Mouse (Mus musculus): ENCODE results near the gene Arf6.
"Not testable (repeated sequence)": the region's sequence is repeated elsewhere in the genome, so short reads cannot be mapped to it uniquely, and the experiment has no call there.

Arf6 gene

DNA sequence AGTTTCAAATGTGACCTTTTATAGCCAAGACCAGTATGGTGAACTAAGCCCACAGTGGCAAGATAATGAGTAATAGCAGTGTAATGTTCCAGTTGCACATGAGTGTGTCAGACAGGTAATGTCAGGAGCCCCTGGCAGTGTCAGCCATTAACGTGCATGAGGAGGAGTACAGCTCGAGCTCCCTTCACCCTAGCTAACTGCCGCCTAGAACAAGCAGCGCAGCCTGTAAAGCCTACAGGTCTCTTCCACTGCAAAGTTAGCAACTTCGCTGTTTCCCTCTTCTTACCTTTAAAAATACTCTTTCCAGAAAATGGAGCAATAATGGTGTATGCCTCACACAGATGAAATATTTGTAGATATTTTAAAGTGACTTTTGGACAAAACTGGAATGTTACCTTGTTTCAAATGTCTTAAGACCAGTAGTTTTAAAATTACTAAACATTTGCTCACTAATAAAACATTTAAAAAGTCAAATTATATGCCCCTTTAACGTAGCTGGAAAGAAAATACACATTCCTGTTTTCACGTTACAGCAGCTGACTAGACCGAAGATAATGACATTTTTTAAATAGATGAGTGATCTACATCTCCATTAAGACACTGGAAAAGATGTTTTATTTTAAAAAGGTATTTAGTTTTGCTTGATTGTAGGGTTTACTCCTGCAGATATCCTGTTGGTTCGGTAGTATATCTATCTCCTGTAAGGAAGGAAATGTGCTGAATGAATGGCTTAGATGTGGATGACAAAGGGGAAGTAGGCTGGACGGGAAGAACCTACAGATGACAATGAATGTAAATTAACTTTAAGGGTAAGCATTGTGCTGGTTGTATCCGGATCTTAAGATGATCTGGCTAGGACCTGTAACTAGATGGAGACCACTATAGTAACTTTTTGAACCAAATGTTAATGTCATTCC is 2.2 kb downstream of the Arf6 start:
- no peak for DNase-seq (ENCODE audit: low read depth in 2 of 2, low spot score in 2 of 2)

DNA sequence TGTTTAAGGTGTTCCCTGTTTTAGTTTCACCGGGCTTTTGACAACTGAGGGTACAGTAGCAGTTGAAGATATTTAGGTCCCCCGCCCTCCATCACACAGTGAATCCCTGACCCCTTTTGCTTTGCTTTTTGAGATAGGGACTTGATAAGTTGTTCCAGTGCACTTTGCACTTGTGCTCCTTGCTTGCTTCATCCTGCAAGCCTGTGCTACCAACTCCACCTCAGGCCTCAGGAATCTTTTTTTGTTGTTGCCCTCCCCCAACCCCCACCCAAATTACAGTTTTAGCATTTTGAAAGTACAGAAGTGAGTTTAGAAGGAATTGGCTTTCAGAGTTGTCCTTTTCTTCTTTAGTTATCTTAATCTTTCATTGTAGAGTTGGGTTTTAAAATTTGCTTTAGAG is 4.2 kb downstream of the Arf6 start:
- DNase-seq (ENCODE audit: low read depth in 2 of 2, low spot score in 2 of 2), result no peak

GRCm38 (mm10) chr12:69377188-69377587 is 5.2 kb downstream of the Arf6 start:
- DNase-seq (ENCODE audit: low read depth in 2 of 2, low spot score in 2 of 2), result no peak

GRCm38 (mm10) chr12:69377636-69378035 is 5.7 kb downstream of the Arf6 start:
- not testable (repeated sequence) for DNase-seq (ENCODE audit: low read depth in 2 of 2, low spot score in 2 of 2)

GRCm38 (mm10) chr12:69378558-69379454 is 6.9 kb downstream of the Arf6 start:
- DNase-seq (ENCODE audit: low read depth in 2 of 2, low spot score in 2 of 2), result no peak

GRCm38 (mm10) chr12:69382880-69383279 is 10.9 kb downstream of the Arf6 start:
- no peak for DNase-seq (ENCODE audit: low read depth in 2 of 2, low spot score in 2 of 2)

DNA sequence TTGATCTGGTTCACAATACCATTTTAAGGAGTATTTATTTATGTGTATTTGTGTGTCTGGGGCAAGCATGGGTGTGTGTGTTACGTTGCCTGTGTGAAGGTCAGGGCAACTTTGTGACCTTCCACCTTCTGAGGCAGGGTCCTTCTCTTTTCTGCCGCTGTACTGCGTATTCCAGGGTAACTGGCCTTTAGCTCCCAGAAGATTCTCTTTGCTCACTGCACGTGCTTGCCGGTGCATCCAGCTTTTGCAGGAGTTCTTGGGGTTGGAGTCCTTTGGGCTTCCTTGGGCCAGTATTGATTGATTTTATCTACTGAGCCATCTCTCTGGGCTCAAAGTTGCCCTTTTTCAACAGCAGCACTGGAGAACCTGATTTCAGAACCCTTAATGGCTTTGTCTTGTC is 12.7 kb downstream of the Arf6 start:
- no peak for DNase-seq (ENCODE audit: low read depth in 2 of 2, low spot score in 2 of 2)

DNA sequence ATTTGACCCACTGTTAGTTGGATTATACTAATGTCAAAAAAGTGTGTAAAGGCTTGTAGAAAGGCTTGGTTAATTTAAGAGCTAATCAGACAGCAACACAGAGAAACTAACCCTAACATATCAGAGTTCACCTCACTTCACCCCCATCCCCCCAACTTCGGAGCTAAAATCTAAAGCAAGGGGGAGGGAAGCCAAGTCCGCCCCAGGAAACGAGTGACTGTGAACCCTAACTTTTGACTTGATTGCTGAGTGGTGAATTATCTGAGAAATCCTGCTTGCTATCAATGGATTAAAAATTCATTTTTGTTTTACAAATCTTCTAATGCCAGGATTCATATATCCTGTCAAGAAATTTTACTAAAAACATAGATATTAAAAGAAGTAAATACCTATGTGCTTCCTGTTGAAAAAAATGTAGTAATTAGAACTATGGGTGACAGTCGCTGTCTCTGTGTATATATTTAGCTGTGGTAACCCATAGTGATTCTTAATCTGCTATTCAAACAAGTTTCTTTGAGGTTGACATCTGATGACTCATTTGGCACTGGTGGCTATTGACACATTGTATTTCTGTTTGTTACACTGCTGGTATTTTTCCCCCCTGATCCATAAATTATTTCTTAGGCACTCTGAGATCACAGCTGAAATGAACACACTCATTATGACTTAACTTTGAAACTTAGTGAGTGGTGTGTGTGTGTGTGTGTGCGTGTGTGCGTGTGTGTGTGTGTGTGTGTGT is 13.8 kb downstream of the Arf6 start:
- peak in 1 of 2 experiments; percentile 27 for DNase-seq (ENCODE audit: low read depth in 2 of 2, low spot score in 2 of 2)

DNA sequence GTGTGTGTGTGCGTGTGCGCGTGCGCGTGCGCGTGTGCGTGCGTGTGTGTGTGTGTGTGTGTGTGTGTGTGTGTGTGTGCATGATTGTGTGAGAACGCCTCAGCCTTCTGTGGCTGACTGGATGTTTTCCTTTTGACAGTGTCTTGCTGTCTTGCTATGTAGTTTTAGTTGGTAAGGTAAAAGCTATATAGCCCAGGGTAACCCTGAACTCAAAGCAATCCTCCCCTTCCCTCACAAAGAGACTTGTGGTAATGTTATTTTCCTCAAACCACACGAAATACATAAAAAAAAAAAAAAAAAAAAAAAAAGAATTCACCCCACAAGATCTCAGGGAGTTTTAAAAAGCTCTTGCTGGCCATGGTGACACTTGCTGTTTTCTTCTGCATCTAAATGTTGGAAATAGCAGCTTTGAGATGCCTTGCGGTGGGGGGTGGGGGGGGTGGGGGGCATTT is 14.4 kb downstream of the Arf6 start:
- not testable (repeated sequence) for DNase-seq (ENCODE audit: low read depth in 2 of 2, low spot score in 2 of 2)

DNA sequence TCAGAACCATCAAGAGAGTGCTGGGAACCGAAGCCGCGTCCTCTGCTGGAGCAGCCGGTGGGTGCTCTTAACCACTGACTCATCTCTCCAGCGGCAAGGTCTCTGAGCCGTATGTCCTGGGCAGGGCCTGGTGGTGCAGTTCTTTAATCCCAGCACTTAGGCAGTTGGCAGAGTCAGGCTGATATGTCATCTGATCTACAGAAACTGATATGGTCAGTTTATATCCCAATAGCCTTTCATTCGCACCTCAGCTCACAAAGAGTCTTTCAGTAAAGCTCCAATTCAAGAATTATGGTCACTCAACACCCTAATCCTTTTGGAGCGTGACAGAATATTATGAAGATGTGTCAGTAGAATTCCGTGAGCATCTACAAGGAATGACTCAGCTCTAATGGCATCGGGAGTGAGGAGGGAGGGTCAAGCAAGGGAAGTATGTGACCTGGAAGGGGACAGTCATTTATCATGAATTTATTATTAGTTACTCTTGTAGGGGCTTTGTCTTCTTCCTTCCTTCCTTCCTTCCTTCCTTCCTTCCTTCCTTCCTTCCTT is 16.4 kb downstream of the Arf6 start:
- DNase-seq (ENCODE audit: low read depth in 2 of 2, low spot score in 2 of 2), result no peak

DNA sequence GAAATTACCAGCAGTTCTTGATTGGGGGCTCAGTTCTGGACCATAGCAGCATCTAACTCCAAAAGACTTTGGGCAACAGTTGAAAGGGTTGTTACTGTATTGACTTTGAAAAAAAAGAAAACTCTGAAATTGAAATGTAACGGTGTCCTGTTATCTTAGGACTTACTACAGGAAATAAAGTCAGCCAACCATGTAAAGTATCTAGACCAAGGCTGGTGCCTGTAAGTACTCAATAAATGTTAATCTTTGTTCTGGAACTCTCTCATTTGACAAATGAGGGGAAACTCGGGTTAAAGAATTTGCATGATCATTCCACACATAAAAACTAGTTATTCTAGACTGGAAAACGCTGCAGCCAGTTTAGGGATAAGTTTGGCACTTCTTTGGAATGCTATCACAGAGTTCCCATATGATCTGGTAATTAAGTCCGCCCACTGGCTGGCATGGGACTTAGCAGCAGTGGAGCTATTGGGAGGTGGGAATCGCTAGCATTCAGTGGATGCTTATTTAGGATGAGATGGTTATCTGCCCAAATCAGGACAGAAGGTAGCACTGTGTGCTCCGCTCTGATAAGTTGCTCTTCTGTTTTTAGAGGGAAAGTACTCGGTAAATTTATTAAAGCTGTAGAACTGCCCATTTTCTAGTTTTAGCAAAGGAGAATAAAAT is 17.5 kb downstream of the Arf6 start:
- no peak for DNase-seq (ENCODE audit: low read depth in 2 of 2, low spot score in 2 of 2)

- no peak for DNase-seq (ENCODE audit: low read depth in 2 of 2, low spot score in 2 of 2)
These were observed 18.2 kb downstream of the Arf6 start for GRCm38 (mm10) chr12:69390000-69390698.

GRCm38 (mm10) chr12:69393076-69393475 is 21.1 kb downstream of the Arf6 start:
- DNase-seq (ENCODE audit: low read depth in 2 of 2, low spot score in 2 of 2), result no peak

- no peak for DNase-seq (ENCODE audit: low read depth in 2 of 2, low spot score in 2 of 2)
These were observed 22.5 kb downstream of the Arf6 start for GRCm38 (mm10) chr12:69394456-69394855.

- no peak for DNase-seq (ENCODE audit: low read depth in 2 of 2, low spot score in 2 of 2)
These were observed 28.4 kb downstream of the Arf6 start for GRCm38 (mm10) chr12:69400367-69400766.

- no peak for DNase-seq (ENCODE audit: low read depth in 2 of 2, low spot score in 2 of 2)
These were observed 28.9 kb downstream of the Arf6 start for GRCm38 (mm10) chr12:69400871-69401286.

GRCm38 (mm10) chr12:69402100-69402499 is 30.1 kb downstream of the Arf6 start:
- DNase-seq (ENCODE audit: low read depth in 2 of 2, low spot score in 2 of 2), result no peak

DNA sequence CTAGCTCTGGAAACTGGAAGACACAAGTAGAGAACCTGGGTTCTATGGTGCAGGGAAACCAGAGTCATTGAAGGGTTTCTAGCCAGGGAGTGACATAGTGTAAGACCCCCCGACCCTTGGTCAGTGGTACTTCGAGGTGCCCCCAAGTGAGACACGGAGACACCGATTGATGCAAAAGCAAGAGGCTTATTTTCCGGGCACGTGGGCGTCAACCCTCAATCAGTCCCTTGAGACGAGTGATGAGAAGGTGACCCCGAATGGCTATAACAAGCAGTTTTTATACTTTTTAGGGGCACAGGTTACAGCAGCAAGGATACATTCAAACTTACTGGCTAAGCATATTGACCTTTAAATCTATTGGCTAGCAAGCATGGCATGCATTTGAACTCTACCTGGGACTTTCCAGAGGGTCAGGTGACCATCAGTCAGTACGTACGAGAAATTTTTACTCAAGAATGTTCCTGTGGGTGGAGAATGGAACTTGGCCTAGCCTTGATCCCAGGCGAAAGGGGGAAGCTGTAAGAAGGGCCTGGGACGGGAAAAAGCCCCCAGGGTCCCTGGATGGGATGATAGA is 30.7 kb downstream of the Arf6 start:
- no peak for DNase-seq (ENCODE audit: low read depth in 2 of 2, low spot score in 2 of 2)

DNA sequence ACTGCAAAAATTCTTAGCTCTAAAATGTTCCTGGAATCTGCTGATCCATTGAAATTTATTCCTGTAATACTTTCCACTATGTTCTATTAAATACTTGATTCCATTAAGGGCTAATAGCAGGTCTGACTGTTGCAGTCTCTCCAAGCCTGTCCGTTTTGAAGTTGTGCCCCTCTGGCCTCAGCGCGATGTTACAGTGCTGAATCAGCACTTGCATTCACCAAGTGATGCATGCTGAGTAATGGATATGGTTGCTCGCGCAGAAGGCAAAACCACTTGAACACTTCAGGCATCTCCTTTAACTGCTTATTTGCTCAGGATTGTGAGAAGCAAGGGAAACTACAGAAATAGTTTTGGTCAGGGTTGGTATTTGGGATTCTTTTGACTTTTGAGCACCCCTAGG is 38.8 kb downstream of the Arf6 start:
- no peak for DNase-seq (ENCODE audit: low read depth in 2 of 2, low spot score in 2 of 2)

All from CD8-positive naive resting alpha-beta T cell, adult 2 months (primary cell).